Mouse (Mus musculus) forebrain, postnatal 0 days (tissue): ENCODE data around the gene Rbm14. TPM values are rescaled to one million over a fixed set of nuclear protein-coding genes. Genes with fewer than 3 reads are reported as not detected.
A peak's percentile ranks its signal among the peaks of the same experiment; 100 is the strongest.
"Not testable (repeated sequence)": the region's sequence is repeated elsewhere in the genome, so short reads cannot be mapped to it uniquely, and the experiment has no call there.

Experiments
- ATAC-seq: fragments of 200-750 bp; cut with Nextera tagmentation; 2 replicates; pipeline ENCODE4 v1.8.0; 2017; ENCODE audit warnings: mild to moderate bottlenecking, moderate library complexity
- DNase-seq: peaks from one replicate; pipeline ENCODE4 v3.0.0-alpha.2; 2015
- H3K27ac ChIP-seq: fragments of 300-500 bp; sonication (generic); 2 replicates; pipeline ENCODE4 v1.5.1; 2014; ENCODE audit warnings: low read depth, mild to moderate bottlenecking, antibody characterized with exemption, low read length, moderate library complexity, mixed read lengths
- H3K27me3 ChIP-seq: fragments of 300-500 bp; sonication (generic); 2 replicates; pipeline ENCODE4 v1.6.1; 2014; ENCODE audit warnings: mild to moderate bottlenecking, low read length, mixed read lengths; ENCODE audit not compliant: insufficient read depth
- H3K36me3 ChIP-seq: fragments of 300-500 bp; sonication (generic); 2 replicates; pipeline ENCODE4 v1.6.1; 2014; ENCODE audit warnings: mild to moderate bottlenecking, moderate library complexity; ENCODE audit not compliant: insufficient read depth
- H3K4me1 ChIP-seq: fragments of 300-500 bp; sonication (generic); 2 replicates; pipeline ENCODE4 v1.6.1; 2014; ENCODE audit warnings: antibody characterized with exemption; ENCODE audit not compliant: insufficient read depth
- H3K4me2 ChIP-seq: fragments of 300-500 bp; sonication (generic); 2 replicates; pipeline ENCODE4 v1.6.1; 2014; ENCODE audit warnings: low read depth, mild to moderate bottlenecking, moderate library complexity
- H3K4me3 ChIP-seq: fragments of 300-500 bp; sonication (generic); 2 replicates; pipeline ENCODE4 v1.5.1; 2014; ENCODE audit warnings: low read depth, low read length, mixed read lengths
- H3K9ac ChIP-seq: fragments of 300-500 bp; sonication (generic); 2 replicates; pipeline ENCODE4 v1.6.1; 2014; ENCODE audit warnings: mild to moderate bottlenecking
- H3K9me3 ChIP-seq: fragments of 300-500 bp; sonication (generic); 2 replicates; pipeline ENCODE4 v1.6.1; 2016; ENCODE audit warnings: low read length
- CTCF ChIP-seq: sonication (generic); IDR thresholded peaks from 2 replicates; pipeline ENCODE4 v1.5.1; 2016; ENCODE audit warnings: antibody characterized with exemption, control low read depth, low read depth
- WGBS: fragments of 180-500 bp; shearing (Covaris S2); extraction: QIAGEN DNeasy Blood & Tissue Kit; methylation state at CpG from one replicate; pipeline ENCODE4 v1.1.7; 2014; 5-methylcytosine and 5-hydroxymethylcytosine counted together
- polyA plus RNA-seq: library from polyadenylated mRNA; unstranded; fragments of >200 nt; fragmentation: Nextera tagmentation; extraction: Ambion mirVana; gene quantifications from 2 replicates; pipeline ENCODE4 v1.2.1, GENCODE M21; 2015
- total RNA-seq: library from RNA; depleted of rRNA; stranded (reverse); fragments of >200 nt; gene quantifications from 2 replicates; pipeline ENCODE4 v1.2.3, GENCODE M21; 2014

Rbm14 gene
- total and polyA plus RNA-seq, 2 experiments from 2014 or later: 30.9 to 45.9 TPM

- WGBS: 81% methylated on average over 6 of the region's 6 CpGs
- Histone ChIP-seq H3K27me3 (no peaks in the 10 kb centered on the region), H3K9ac (no peak overlapping the region), H3K4me2 (no peak overlapping the region), H3K27ac (no peak overlapping the region), H3K4me3 (no peak overlapping the region), H3K9me3 (no peaks in the 10 kb centered on the region), H3K4me1 (peaks cover 17% of the 10 kb centered on the region), H3K36me3 (no peaks in the 10 kb centered on the region)
- DNase-seq: peak; percentile 16
- TF ChIP-seq CTCF: peak; percentile 37; the same call in 1 of the 2 replicates
- no peak for ATAC-seq
These were observed 1.6 kb upstream of the Rbm14 start for GRCm38 (mm10) chr19:4813015-4813414.

- H3K9me3 ChIP-seq, H3K27me3 ChIP-seq, ATAC-seq, H3K36me3 ChIP-seq: not testable (repeated sequence)
- H3K9ac ChIP-seq: peak overlapping the region; percentile 76; the same call in 1 of the 2 replicates
- H3K4me2 ChIP-seq: peak overlapping the region; percentile 79
- WGBS: 83% methylated on average over 8 of the region's 8 CpGs
- H3K27ac ChIP-seq: peak overlapping the region; percentile 93
- 0 out of 2 replicates have a peak, but pooled peaks have one; percentile 23 for TF ChIP-seq CTCF
- peaks cover 17% of the 10 kb centered on the region for H3K4me1 ChIP-seq
- peak; percentile 3 for DNase-seq
- H3K4me3 ChIP-seq: peak overlapping the region; percentile 75
These were observed 1.0 kb upstream of the Rbm14 start for GRCm38 (mm10) chr19:4812334-4812949.

- H3K4me1 ChIP-seq: peaks cover 17% of the 10 kb centered on the region
- ATAC-seq: peak; percentile 32; the same call in 1 of the 2 replicates
- H3K4me3 ChIP-seq: peak overlapping the region; percentile 75
- peak overlapping the region; percentile 93 for H3K27ac ChIP-seq
- no peaks in the 10 kb centered on the region for H3K27me3 ChIP-seq
- H3K9ac ChIP-seq: peak overlapping the region; percentile 76
- peak overlapping the region; percentile 79 for H3K4me2 ChIP-seq
- no peaks in the 10 kb centered on the region for H3K36me3 ChIP-seq
- WGBS: 3% methylated on average over 12 of the region's 12 CpGs
- no peaks in the 10 kb centered on the region for H3K9me3 ChIP-seq
- no peak for TF ChIP-seq CTCF
- no peak for DNase-seq
These were observed 442 bp upstream of the Rbm14 start for GRCm38 (mm10) chr19:4811909-4812242.

- peaks cover 17% of the 10 kb centered on the region for H3K4me1 ChIP-seq
- H3K27me3 ChIP-seq: no peaks in the 10 kb centered on the region
- H3K9me3 ChIP-seq: no peaks in the 10 kb centered on the region
- ATAC-seq (no peak), DNase-seq (no peak)
- H3K27ac ChIP-seq: peak overlapping the region; percentile 93
- peak overlapping the region; percentile 81 for H3K9ac ChIP-seq
- WGBS: under 1% methylated on average over 16 of the region's 17 CpGs
- H3K36me3 ChIP-seq: no peaks in the 10 kb centered on the region
- peak overlapping the region; percentile 79 for H3K4me2 ChIP-seq
- no peak for TF ChIP-seq CTCF
- H3K4me3 ChIP-seq: peak overlapping the region; percentile 75
These were observed 730 bp downstream of the Rbm14 start for GRCm38 (mm10) chr19:4810746-4811062.

GRCm38 (mm10) chr19:4810309-4810708 lies 1.1 kb downstream of the Rbm14 start:
- ATAC-seq (no peak), DNase-seq (no peak)
- Histone ChIP-seq H3K4me3 (peak overlapping the region; percentile 75), H3K9ac (peak overlapping the region; percentile 81), H3K27me3 (no peaks in the 10 kb centered on the region), H3K4me2 (peak overlapping the region; percentile 79), H3K9me3 (no peaks in the 10 kb centered on the region), H3K36me3 (no peaks in the 10 kb centered on the region), H3K4me1 (peaks cover 17% of the 10 kb centered on the region), H3K27ac (peak overlapping the region; percentile 93; the same call in 1 of the 2 replicates)
- no peak for TF ChIP-seq CTCF
- under 1% methylated on average over 14 of the region's 14 CpGs for WGBS

GRCm38 (mm10) chr19:4803283-4803682 lies 8.2 kb downstream of the Rbm14 start:
- H3K36me3 ChIP-seq: peaks cover 41% of the 10 kb centered on the region
- H3K9ac ChIP-seq: no peak overlapping the region
- TF ChIP-seq CTCF: no peak
- H3K27me3 ChIP-seq: no peaks in the 10 kb centered on the region
- no peak overlapping the region for H3K4me3 ChIP-seq
- no peaks in the 10 kb centered on the region for H3K9me3 ChIP-seq
- no peaks in the 10 kb centered on the region for H3K4me1 ChIP-seq
- ATAC-seq: no peak
- no peak for DNase-seq
- H3K4me2 ChIP-seq: no peak overlapping the region
- 88% methylated on average over 10 of the region's 10 CpGs for WGBS
- H3K27ac ChIP-seq: no peak overlapping the region

GRCm38 (mm10) chr19:4802691-4803091 lies 8.7 kb downstream of the Rbm14 start:
- Histone ChIP-seq H3K27me3 (no peaks in the 10 kb centered on the region), H3K36me3 (peaks cover 41% of the 10 kb centered on the region), H3K4me2 (no peak overlapping the region), H3K27ac (no peak overlapping the region), H3K4me1 (no peaks in the 10 kb centered on the region), H3K9me3 (no peaks in the 10 kb centered on the region), H3K9ac (no peak overlapping the region), H3K4me3 (no peak overlapping the region)
- DNase-seq: no peak
- WGBS: 92% methylated on average over 7 of the region's 7 CpGs
- peak; percentile 20; the same call in 1 of the 2 replicates for ATAC-seq
- no peak for TF ChIP-seq CTCF
